Mouse (Mus musculus): ENCODE results near the gene Olfr1380. TPM values are rescaled to one million over a fixed set of nuclear protein-coding genes. Genes with fewer than 3 reads are reported as not detected.

Gene Olfr1380
- not detected for total RNA-seq (2023)

DNA sequence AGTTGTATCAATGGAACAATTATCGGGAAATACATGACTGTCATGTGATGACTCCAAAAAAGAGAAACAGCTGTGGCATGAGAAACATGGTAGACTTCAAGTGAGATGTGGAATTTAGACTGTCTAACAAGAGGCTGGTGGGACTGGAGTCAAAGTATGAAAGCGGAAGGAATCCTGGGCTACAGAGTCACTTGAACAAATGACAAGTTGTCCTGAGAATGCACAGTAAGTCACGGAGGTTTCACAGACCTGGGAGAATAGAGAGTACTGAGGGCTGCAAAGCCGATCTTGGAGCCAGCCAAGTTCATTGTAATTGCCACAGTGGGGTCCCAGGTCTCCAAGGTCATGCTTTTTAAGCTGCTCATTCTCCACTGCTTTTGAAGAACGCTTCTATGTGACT lies at the start of gene Olfr1380:
Gene Olfr1380, plus strand, starts transcription at position 301 of the 400 bp plus-strand sequence.

DNA sequence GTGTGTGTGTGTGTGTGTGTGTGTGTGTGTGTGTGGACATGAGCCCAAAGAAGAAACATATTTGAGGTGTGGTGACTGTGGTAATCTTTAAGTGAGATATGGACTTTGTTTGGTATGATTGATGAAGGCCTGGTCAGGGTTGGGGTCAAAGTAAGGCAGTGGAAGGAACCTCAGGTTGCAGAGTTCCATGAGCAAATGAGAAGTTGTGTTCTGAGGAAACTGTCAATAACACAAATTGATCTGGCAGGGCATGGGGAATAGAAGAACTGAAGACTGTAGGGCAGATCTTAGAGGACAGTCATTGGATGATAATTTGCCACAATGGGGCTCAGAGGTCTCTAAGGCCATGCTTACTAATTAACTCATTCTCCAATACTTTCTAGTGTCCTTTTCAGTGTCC lies 37.3 kb upstream of the Olfr1380 start, which contains the start of gene Olfr1383:
Gene Olfr1383, plus strand, starts transcription at position 301 of the 400 bp plus-strand sequence.

DNA sequence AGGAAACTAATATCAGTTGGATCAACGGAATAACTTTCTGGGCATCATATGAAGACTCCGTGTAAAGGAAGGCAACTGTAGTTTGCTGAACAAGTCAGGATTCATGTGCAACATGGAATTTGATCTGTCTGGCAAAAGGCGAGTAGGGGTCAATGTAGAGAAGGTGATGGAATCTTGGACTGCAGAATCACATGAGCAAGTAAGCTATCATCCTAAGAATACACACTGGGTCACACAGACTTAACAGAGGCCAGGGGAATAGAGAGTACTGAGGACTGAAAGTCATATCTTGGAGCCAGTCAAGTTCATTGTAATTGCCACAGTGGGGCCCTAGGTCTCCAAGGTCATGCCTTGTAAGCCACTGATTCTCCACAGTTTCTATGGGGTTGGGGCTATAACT lies 28.7 kb upstream of the Olfr1380 start, which contains the start of gene Olfr1382:
Gene Olfr1382, plus strand, starts transcription at position 301 of the 400 bp plus-strand sequence.

DNA sequence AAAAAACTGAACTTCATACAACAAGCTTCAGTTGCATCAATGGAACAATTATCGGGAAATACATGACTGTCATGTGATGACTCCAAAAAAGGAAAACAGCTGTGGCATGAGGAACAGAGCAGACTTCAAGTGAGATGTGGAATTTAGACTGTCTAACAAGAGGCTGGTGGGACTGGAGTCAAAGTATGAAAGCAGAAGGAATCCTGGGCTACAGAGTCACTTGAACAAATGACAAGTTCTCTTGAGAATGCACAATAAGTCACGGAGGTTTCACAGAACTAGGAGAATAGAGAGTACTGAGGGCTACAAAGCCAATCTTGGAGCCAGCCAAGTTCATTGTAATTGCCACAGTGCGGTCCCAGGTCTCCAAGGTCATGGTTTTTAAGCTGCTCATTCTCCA lies 13.5 kb upstream of the Olfr1380 start, which contains the start of gene Olfr1381:
Gene Olfr1381, plus strand, starts transcription at position 301 of the 400 bp plus-strand sequence.

DNA sequence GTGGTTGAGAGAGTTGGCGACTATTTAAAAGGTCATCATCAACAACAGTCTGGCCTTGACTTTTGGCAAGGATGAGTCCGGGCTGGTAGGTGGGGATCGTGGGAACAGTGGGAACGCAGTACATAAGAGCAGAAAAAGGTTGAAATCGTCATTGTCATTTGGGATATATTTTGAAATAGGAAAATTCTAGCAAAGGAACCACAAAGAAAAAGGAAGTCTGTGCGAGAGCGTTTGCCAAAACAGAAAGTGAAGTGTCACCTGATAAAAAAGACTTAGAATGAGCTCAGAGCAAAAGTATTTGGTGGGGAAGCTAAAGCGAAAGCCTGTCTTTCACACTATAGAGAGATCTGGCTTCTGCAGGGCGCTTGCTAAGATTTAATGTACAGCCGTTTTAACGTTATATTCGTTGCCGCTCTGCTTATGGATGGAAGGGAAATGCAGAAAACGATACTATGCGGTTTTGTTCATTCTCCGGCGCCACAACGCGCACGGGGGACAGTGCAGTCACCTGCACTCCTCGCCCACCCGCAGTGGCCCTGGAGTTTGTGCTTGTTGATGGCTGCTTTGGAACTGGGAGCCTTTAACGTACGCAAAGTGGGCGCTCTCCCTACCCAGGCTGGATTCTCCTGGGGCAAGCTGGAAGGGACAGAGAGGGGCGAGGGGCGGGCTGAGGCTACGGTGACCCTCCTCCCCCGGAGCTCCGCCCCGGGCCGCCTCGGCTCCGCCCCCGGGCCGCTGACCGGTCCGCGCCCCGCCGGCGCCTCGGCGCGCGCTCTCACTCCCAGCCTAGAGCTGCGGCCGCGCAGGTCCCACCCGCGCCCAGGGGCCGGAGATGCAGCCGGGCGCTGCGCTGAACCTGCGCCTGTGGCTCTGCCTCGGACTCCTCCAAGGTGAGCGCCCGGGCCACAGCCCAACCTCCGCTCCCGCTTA lies 52.5 kb downstream of the Olfr1380 start, which contains the start of gene Flt4:
Gene Flt4, plus strand, starts transcription at position 326 of the 930 bp plus-strand sequence.

Other genes starting within 250 kb of the Olfr1380 start
- not detected for gene Olfr1391, start 234.1 kb upstream of the Olfr1380 start, total RNA-seq (2023)
- gene Olfr1390, start 221.7 kb upstream of the Olfr1380 start, total RNA-seq (2023): not detected
- not detected for gene Olfr1389, start 133.8 kb upstream of the Olfr1380 start, total RNA-seq (2023)
- gene Olfr1388, start 120.3 kb upstream of the Olfr1380 start, total RNA-seq (2023): not detected
- not detected for gene Olfr1387, start 101.5 kb upstream of the Olfr1380 start, total RNA-seq (2023)
- gene Olfr1386, start 91.8 kb upstream of the Olfr1380 start, total RNA-seq (2023): not detected
- not detected for gene Olfr1385, start 67.8 kb upstream of the Olfr1380 start, total RNA-seq (2023)
- gene Olfr1384, start 50.2 kb upstream of the Olfr1380 start, total RNA-seq (2023): not detected
- not detected for gene Olfr1383, start 37.2 kb upstream of the Olfr1380 start, total RNA-seq (2023)
- gene Olfr1382, start 28.6 kb upstream of the Olfr1380 start, total RNA-seq (2023): not detected
- gene Olfr1381, start 13.4 kb upstream of the Olfr1380 start, total RNA-seq (2023): not detected
- 0.12 TPM for gene Flt4, start 52.4 kb downstream of the Olfr1380 start, total RNA-seq (2023)
- not detected for gene Scgb3a1, start 106.7 kb downstream of the Olfr1380 start, total RNA-seq (2023)
- 91.5 TPM for gene Cnot6, start 155.8 kb downstream of the Olfr1380 start, total RNA-seq (2023)
- 0.32 TPM for gene Gfpt2, start 237.3 kb downstream of the Olfr1380 start, total RNA-seq (2023)

Measured in CD4-positive naive resting alpha-beta T cell, adult 76 days (primary cell).